Mouse (Mus musculus) brain, embryonic 14.5 days (tissue): ENCODE data around the gene Pknox1.

Experiments
- CTCF ChIP-seq: fragments of 200-500 bp; IDR thresholded peaks from 2 replicates; pipeline ENCODE4 v1.5.1; 2012; ENCODE audit warnings: inconsistent platforms, mild to moderate bottlenecking, moderate library complexity, borderline replicate concordance; ENCODE audit not compliant: insufficient read depth, insufficient read length; ENCODE audit errors: extremely low read depth
- POLR2A ChIP-seq: fragments of 200-500 bp; IDR thresholded peaks from 2 replicates; pipeline ENCODE4 v1.6.1; 2012; ENCODE audit warnings: mild to moderate bottlenecking, inconsistent platforms, borderline replicate concordance; ENCODE audit not compliant: poor library complexity, insufficient read depth, insufficient read length, severe bottlenecking; ENCODE audit errors: extremely low read depth

DNA sequence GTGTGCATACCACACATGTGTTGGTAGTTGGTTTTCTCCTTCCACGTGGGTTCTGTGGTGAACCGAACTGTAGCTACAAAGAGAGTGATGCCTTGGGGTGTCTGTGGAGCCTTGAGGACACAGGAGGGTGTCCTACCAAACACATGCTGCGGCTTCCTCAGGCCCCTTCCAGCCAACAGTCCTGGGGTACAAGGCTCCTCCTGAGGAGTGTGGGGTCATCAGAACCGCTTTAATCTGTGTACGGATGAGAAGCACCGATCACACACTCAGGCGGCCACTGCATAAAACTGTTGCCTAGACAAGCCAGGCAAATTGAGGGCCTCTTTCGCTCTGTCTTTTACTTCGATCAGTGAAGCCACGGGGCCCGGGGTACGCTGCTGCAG lies 911 bp upstream of the Pknox1 start:
- TF ChIP-seq POLR2A (no peak), CTCF (no peak)
